Mouse (Mus musculus) brown adipose tissue, adult 24 weeks (tissue): ENCODE results near the gene Phpt1. TPM values are rescaled to one million over a fixed set of nuclear protein-coding genes. Genes with fewer than 3 reads are reported as not detected.
A peak's percentile ranks its signal among the peaks of the same experiment; 100 is the strongest.

Experiments used
- H3K27ac ChIP-seq: fragments of 200-500 bp; replicated peaks from 2 replicates; pipeline ENCODE4 v1.5.1; 2012; ENCODE audit warnings: low read depth, mild to moderate bottlenecking, low read length
- H3K4me1 ChIP-seq: fragments of 200-500 bp; 2 replicates; pipeline ENCODE4 v1.6.1; 2012; ENCODE audit warnings: low read length, mixed read lengths; ENCODE audit not compliant: control insufficient read depth, insufficient read depth, insufficient read length
- H3K4me3 ChIP-seq: fragments of 200-500 bp; 2 replicates; pipeline ENCODE4 v1.5.1; 2012; ENCODE audit warnings: low read depth, mild to moderate bottlenecking, low read length, moderate library complexity; ENCODE audit not compliant: insufficient read depth
- polyA plus RNA-seq: library from polyadenylated mRNA; stranded (reverse); fragments of >200 nt; gene quantifications from 2 replicates; pipeline ENCODE4 v1.2.4, GENCODE M21; 2012; ENCODE audit not compliant: missing spikeins, insufficient read depth, insufficient read length

Gene Phpt1
- polyA plus RNA-seq, 1 experiment: 86.8 TPM

- Histone ChIP-seq H3K4me1 (no peaks in the 10 kb centered on the region), H3K4me3 (no peak overlapping the region), H3K27ac (no peak overlapping the region; the same call in 1 of the 2 replicates)
Observed at GRCm38 (mm10) chr2:25588227-25588907, 13.3 kb upstream of the Phpt1 start.

DNA sequence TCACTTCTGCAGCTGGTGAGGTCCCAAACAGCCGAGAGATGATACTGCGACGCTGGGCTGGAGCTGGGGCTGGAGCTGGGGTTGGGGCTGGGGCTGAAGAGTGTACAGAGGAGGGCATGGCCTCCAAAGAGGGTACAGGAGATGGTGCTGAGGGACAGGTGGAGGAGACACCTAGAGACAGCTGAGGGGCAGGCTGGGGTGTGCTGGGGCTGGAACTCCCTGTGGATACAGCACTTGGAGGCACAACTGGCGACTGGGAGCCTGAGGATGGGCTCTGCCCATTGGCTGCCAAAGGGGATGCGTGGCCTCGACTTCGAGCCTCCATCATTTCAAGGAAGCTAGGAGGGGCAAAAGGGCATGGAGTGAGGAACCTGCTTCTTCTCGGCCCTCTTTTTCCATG, 12.3 kb upstream of the Phpt1 start:
- H3K4me1 ChIP-seq: no peaks in the 10 kb centered on the region
- H3K27ac ChIP-seq: no peak overlapping the region
- no peak overlapping the region for H3K4me3 ChIP-seq

DNA sequence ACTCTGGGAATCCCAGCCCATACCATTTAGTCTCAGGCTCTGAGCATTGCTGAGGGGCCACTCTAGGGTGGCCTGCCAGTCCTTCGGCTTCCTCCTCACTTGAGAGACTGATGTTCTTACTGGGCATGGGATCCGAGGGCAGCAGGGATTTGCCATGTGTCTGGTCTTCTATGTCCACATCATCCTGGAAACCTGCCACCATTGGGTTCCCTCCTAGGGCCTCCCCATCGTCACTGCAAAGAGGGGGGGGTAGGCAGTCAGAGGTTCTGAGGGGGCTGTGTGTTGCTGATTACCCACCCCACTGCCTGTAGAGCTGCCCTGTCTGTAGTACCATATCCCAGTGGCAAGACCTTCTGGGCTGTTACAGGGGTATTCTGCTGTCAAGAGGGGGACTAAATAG, 10.6 kb upstream of the Phpt1 start:
- no peak overlapping the region for H3K4me3 ChIP-seq
- H3K27ac ChIP-seq: no peak overlapping the region
- H3K4me1 ChIP-seq: no peaks in the 10 kb centered on the region

DNA sequence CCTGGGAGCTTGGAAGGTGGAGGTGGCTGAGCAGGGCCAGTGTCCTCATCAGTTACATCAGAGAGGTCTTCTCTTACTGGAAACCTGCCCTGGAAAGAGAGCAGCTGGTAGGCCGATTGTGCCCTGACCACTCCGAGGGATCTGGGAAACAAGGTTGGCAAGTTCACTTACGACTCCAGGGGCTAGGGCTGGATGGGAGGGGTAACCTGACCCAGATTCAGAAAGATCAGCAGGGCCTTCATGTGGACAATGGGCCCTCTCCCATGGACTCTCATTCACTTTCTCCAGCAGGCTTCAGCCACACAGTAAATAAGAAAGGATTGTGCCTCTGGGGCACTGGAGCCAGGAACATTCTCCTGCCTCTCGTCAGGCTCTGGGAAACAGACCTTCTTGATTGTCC, 9.8 kb upstream of the Phpt1 start:
- Histone ChIP-seq H3K4me1 (no peaks in the 10 kb centered on the region), H3K27ac (no peak overlapping the region), H3K4me3 (no peak overlapping the region)

DNA sequence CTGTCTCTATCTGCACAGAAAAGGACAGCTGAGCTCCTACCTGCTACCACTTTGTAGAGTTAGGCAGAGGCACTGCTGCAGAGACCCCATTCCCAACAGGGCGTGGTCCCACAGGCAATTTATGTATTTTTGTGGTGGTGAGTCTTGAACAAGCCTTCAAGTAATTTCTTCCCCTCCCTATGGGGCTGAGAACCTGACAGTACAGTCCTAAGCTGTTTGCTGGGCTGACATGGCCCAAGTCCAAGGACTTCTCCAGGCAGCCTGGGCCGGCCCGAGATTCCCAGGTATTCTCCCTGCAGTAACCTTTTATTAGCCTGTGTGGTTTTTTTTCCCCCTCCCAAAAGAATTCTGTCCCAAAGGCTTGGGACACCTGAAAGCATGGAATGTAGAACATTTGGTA, 9.1 kb upstream of the Phpt1 start:
- H3K4me3 ChIP-seq: no peak overlapping the region
- no peaks in the 10 kb centered on the region; the same call in 1 of the 2 replicates for H3K4me1 ChIP-seq
- H3K27ac ChIP-seq: no peak overlapping the region

DNA sequence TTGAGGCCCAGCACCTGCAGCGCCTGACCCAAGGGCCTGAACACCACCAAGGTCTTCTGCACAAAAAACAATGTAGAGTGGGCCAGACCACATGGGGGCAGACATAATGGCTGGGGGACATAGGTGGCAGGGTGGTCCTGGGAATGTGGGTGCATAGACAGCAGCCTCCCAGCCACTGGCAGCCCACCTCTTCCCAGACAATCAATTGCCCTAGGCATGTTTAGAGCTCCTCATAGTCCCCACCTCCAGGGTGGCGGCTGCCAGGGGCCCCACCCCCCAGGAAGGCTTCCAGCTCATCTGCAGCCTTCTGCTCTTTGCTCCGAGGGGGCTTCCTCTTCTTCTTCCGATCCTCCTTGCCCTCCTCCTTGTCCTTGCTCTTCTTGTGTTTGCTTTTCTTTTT, 8.5 kb upstream of the Phpt1 start:
- Histone ChIP-seq H3K27ac (no peak overlapping the region), H3K4me1 (no peaks in the 10 kb centered on the region; the same call in 1 of the 2 replicates), H3K4me3 (no peak overlapping the region)

- Histone ChIP-seq H3K4me3 (no peak overlapping the region), H3K27ac (no peak overlapping the region), H3K4me1 (no peaks in the 10 kb centered on the region; the same call in 1 of the 2 replicates)
Observed at GRCm38 (mm10) chr2:25583120-25583481, 8.1 kb upstream of the Phpt1 start.

GRCm38 (mm10) chr2:25582466-25583119, 7.6 kb upstream of the Phpt1 start:
- H3K4me1 ChIP-seq: no peaks in the 10 kb centered on the region; the same call in 1 of the 2 replicates
- no peak overlapping the region for H3K4me3 ChIP-seq
- H3K27ac ChIP-seq: no peak overlapping the region

DNA sequence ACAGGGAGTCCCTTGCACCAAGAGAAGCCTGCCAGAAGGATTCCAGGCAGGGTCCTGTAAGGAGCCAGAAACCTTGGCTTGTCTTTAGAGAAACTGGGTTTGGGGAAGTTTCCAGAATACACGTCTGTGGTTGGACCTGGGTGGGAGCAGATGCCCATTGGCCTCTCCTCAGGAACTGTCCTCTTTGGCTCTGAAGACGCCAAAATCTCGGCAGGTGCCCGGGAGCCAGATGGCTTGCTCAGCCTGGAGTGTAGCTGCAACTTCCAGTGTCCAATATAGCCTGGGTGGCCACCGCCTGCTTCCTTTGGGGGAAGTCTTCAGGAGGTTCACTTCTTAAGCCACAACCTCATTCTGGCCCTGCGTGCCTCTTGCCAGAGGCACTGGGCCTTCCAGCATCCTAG, 6.9 kb upstream of the Phpt1 start:
- Histone ChIP-seq H3K4me3 (no peak overlapping the region), H3K4me1 (no peaks in the 10 kb centered on the region; the same call in 1 of the 2 replicates), H3K27ac (no peak overlapping the region)

- Histone ChIP-seq H3K4me3 (no peak within 1 kb of the TSS), H3K27ac (no peak within 1 kb of the TSS), H3K4me1 (no peaks in the 10 kb centered on the region; the same call in 1 of the 2 replicates)
Observed at GRCm38 (mm10) chr2:25581294-25581864, 6.4 kb upstream of the Phpt1 start, which contains the start of gene Ajm1. TSS of gene Ajm1 (minus strand) at chr2:25581757.

- H3K27ac ChIP-seq: no peak overlapping the region
- H3K4me3 ChIP-seq: no peak overlapping the region
- H3K4me1 ChIP-seq: peaks cover under 1% of the 10 kb centered on the region; the same call in 1 of the 2 replicates
Observed at GRCm38 (mm10) chr2:25580621-25581101, 5.6 kb upstream of the Phpt1 start.

DNA sequence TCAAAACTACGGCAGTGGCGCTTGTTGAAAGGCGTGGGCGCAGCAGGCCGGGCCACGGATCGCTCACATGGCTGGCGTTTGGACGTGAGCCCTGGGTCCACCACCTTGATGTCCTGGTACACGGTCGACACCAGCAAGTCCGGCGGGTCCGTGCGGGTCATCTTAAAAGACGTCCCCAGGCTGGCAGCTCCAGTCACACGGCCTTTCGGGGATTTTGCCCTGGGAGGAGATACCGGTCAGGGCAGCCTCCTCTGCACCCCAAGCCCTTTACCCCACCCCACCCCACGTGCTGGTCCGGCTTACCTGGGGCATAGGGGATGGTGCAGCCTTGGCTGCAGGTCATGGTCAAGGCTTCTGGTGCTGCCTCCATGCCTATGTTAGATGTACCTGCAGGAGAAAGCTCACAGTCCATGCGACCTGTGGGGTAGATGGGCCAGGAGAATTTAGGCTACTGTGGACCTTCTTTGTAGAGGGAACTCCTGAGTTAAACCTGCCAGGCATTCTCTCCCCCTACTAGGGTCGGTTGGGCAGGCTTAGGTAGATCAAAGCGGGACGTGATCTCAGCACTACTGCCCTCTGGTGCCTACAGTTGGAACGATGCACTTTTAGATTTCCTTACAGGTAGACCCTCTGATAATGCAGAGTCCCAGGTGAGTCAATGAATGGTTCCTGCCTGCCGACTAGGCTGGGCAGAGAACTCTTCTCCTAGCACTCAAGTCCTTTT, 4.9 kb upstream of the Phpt1 start:
- no peak overlapping the region for H3K27ac ChIP-seq
- H3K4me3 ChIP-seq: peak overlapping the region; percentile 7
- peaks cover 3% of the 10 kb centered on the region; the same call in 1 of the 2 replicates for H3K4me1 ChIP-seq

DNA sequence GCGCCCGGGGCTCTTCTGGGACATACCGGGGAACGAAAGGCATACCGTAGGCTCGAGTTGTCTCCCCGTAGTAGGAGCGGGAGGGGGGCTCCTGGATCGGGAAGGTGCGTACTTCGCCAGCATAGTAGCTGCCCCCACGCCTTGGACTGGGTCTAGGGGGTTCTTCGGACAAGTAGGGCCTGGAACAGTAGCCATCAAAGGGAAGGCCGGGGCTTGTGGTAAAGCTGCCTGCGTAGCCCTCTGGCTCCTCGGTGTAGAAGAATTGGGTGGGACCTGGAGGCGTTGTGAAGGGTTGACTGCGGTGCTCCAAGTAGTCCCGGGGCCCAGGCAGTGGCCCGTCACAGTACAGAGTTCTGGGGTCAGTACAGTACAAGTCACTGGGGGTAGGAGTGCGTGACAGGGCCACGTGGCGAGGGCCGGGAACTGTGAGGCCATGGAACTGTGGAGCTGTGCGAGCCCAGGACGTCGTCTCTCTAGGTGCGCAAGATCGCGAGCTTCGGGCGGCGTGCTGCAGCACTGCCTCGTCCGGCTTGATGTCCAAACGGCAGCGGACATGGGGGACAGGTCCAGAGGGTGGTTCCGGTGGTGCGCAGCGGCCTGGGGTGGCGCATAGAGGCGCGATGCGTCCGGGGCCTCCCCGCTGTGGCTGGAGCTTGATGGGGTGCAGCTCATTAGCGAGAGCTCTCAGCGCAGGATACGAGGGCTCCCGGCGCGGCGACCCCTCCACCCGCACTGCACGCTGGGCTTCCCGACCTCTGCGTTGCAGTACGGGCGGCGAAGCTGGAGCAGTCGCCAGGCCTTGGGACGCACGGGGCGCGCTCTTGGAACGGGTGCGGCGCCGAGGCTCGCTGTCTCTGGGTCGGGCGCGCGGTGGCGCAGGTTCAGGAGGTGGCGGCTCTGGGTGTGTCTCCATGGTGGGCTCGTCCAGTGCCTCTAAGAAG, 4.0 kb upstream of the Phpt1 start:
- Histone ChIP-seq H3K4me3 (peak overlapping the region; percentile 7), H3K4me1 (peaks cover 3% of the 10 kb centered on the region; the same call in 1 of the 2 replicates), H3K27ac (no peak overlapping the region)
